Mouse (Mus musculus) hindbrain, embryonic 12.5 days (tissue): ENCODE data around the gene Racgap1. TPM values are rescaled to one million over a fixed set of nuclear protein-coding genes. Genes with fewer than 3 reads are reported as not detected.

ENCODE experiments used
- ATAC-seq: fragments of 200-750 bp; cut with Nextera tagmentation; 2 replicates; pipeline ENCODE4 v1.8.0; 2017; ENCODE audit warnings: moderate TSS enrichment; ENCODE audit not compliant: low FRiP score
- H3K27ac ChIP-seq: fragments of 300-500 bp; sonication (generic); 2 replicates; pipeline ENCODE4 v1.5.1; 2016; ENCODE audit warnings: mild to moderate bottlenecking
- H3K27me3 ChIP-seq: fragments of 300-500 bp; sonication (generic); 2 replicates; pipeline ENCODE4 v1.6.1; 2016; ENCODE audit warnings: mild to moderate bottlenecking
- H3K36me3 ChIP-seq: fragments of 300-500 bp; sonication (generic); 2 replicates; pipeline ENCODE4 v1.6.1; 2016; ENCODE audit warnings: mild to moderate bottlenecking
- H3K4me1 ChIP-seq: fragments of 300-500 bp; sonication (generic); 2 replicates; pipeline ENCODE4 v1.6.1; 2016
- H3K4me2 ChIP-seq: fragments of 300-500 bp; sonication (generic); replicated peaks from 2 replicates; pipeline ENCODE4 v1.6.1; 2016; ENCODE audit warnings: mild to moderate bottlenecking
- H3K4me3 ChIP-seq: fragments of 300-500 bp; sonication (generic); 2 replicates; pipeline ENCODE4 v1.5.1; 2016; ENCODE audit warnings: mild to moderate bottlenecking
- H3K9ac ChIP-seq: fragments of 300-500 bp; sonication (generic); 2 replicates; pipeline ENCODE4 v1.6.1; 2016; ENCODE audit warnings: mild to moderate bottlenecking, moderate library complexity
- H3K9me3 ChIP-seq: fragments of 300-500 bp; sonication (generic); replicated peaks from 2 replicates; pipeline ENCODE4 v1.6.1; 2016; ENCODE audit warnings: mild to moderate bottlenecking
- WGBS: fragments of 180-500 bp; shearing (Covaris S2); methylation state at CpG from one replicate; pipeline ENCODE4 v1.1.7; 2016; 5-methylcytosine and 5-hydroxymethylcytosine counted together
- polyA plus RNA-seq: library from polyadenylated mRNA; unstranded; fragments of >200 nt; fragmentation: Nextera tagmentation; extraction: Ambion mirVana; gene quantifications from 2 replicates; pipeline ENCODE4 v1.2.1, GENCODE M21; 2016

Racgap1 gene
- polyA plus RNA-seq, 1 experiment from 2014 or later, result 177 TPM

- Histone ChIP-seq H3K4me1 (peaks cover 18% of the 10 kb centered on the region), H3K36me3 (no peaks in the 10 kb centered on the region), H3K9ac (peak overlapping the region; percentile 39), H3K4me2 (peak overlapping the region; percentile 59), H3K27me3 (peaks cover 89% of the 10 kb centered on the region), H3K27ac (no peak overlapping the region), H3K4me3 (peak overlapping the region; percentile 32), H3K9me3 (no peaks in the 10 kb centered on the region)
- 2% methylated on average over 53 of the region's 54 CpGs for WGBS
- peak; percentile 51 for ATAC-seq
Observed at GRCm38 (mm10) chr15:99583463-99584344, 67.8 kb downstream of the Racgap1 start.

- no peak within 1 kb of the TSS for H3K27ac ChIP-seq
- no peaks in the 10 kb centered on the region for H3K36me3 ChIP-seq
- no peak within 1 kb of the TSS for H3K4me2 ChIP-seq
- H3K4me1 ChIP-seq, result peaks cover 7% of the 10 kb centered on the region
- WGBS, result 80% methylated on average over 26 of the region's 26 CpGs
- H3K4me3 ChIP-seq, result no peak within 1 kb of the TSS
- no peaks in the 10 kb centered on the region for H3K9me3 ChIP-seq
- no peak within 1 kb of the TSS for H3K9ac ChIP-seq
- no peak for ATAC-seq
- H3K27me3 ChIP-seq, result peaks cover 42% of the 10 kb centered on the region
Observed at GRCm38 (mm10) chr15:99578802-99579485, 72.5 kb downstream of the Racgap1 start, which contains the start of gene Aqp2. Gene Aqp2 (plus strand): TSS chr15:99579055.

Other genes starting within 250 kb of the Racgap1 start
- gene Nckap5l, start 193.9 kb downstream of the Racgap1 start, polyA plus RNA-seq, result 14.9 and 16.1 TPM in 2 replicates
- 18.9 TPM in 2 replicates for gene Bcdin3d, start 176.9 kb downstream of the Racgap1 start, polyA plus RNA-seq
- 2.9 and 5.5 TPM in 2 replicates for gene Faim2, start 123.5 kb downstream of the Racgap1 start, polyA plus RNA-seq
- not detected in 2 replicates for gene Aqp2, start 72.6 kb downstream of the Racgap1 start, polyA plus RNA-seq
- gene Aqp5, start 60.9 kb downstream of the Racgap1 start, polyA plus RNA-seq, result 2.4 and 2.7 TPM in 2 replicates
- gene Aqp6, start 50.3 kb downstream of the Racgap1 start, polyA plus RNA-seq, result 1.3 and 2.8 TPM in 2 replicates
- gene Asic1, start 18.7 kb upstream of the Racgap1 start, polyA plus RNA-seq, result 48.6 and 61.6 TPM in 2 replicates
- 123 and 141 TPM in 2 replicates for gene Smarcd1, start 50.5 kb upstream of the Racgap1 start, polyA plus RNA-seq
- not detected in 2 replicates for gene Gm17349, start 53.8 kb upstream of the Racgap1 start, polyA plus RNA-seq
- 0.69 and 0.92 TPM in 2 replicates for gene Gpd1, start 65.9 kb upstream of the Racgap1 start, polyA plus RNA-seq
- 152 and 156 TPM in 2 replicates for gene Cox14, start 74.0 kb upstream of the Racgap1 start, polyA plus RNA-seq
- 66.8 and 69.3 TPM in 2 replicates for gene Cers5, start 121.2 kb upstream of the Racgap1 start, polyA plus RNA-seq
- 36.1 and 44.3 TPM in 2 replicates for gene Lima1, start 223.8 kb upstream of the Racgap1 start, polyA plus RNA-seq